Mouse (Mus musculus): Measurements from ENCODE around the gene Meis3. TPM values are rescaled to one million over a fixed set of nuclear protein-coding genes. Genes with fewer than 3 reads are reported as not detected.

The Meis3 gene
- polyA plus RNA-seq, 1 experiment: 3.8 TPM

- H3K4me3 ChIP-seq (ENCODE audit: insufficient read depth, low read depth, low read length): no peak overlapping the region
- H3K36me3 ChIP-seq (ENCODE audit: control insufficient read depth, insufficient read depth, low read length): no peaks in the 10 kb centered on the region
- DNase-seq: no peak
- H3K27me3 ChIP-seq (replicated peaks; ENCODE audit: control insufficient read depth, insufficient read depth, low read length): no peaks in the 10 kb centered on the region
- TF ChIP-seq POLR2A (IDR thresholded peaks at IDR 0.05; ENCODE audit: low read depth, low read length) (no peak), CTCF (conservative IDR thresholded peaks at IDR 0.05; ENCODE audit: insufficient read depth, insufficient read length, low read depth, low read length) (no peak)
- no peaks in the 10 kb centered on the region for H3K4me1 ChIP-seq (ENCODE audit: control insufficient read depth, insufficient read depth, low read length)
- no peak overlapping the region for H3K27ac ChIP-seq (ENCODE audit: insufficient read depth, low read depth, low read length)
- 57% methylated on average over 5 of the region's 5 CpGs for WGBS
Observed at GRCm38 (mm10) chr7:16149241-16149640, 25.6 kb upstream of the Meis3 start.

GRCm38 (mm10) chr7:16150191-16151145 is 24.4 kb upstream of the Meis3 start:
- Histone ChIP-seq H3K4me3 (ENCODE audit: insufficient read depth, low read depth, low read length) (no peak overlapping the region), H3K27ac (ENCODE audit: insufficient read depth, low read depth, low read length) (no peak overlapping the region), H3K36me3 (ENCODE audit: control insufficient read depth, insufficient read depth, low read length) (no peaks in the 10 kb centered on the region), H3K27me3 (replicated peaks; ENCODE audit: control insufficient read depth, insufficient read depth, low read length) (no peaks in the 10 kb centered on the region), H3K4me1 (ENCODE audit: control insufficient read depth, insufficient read depth, low read length) (no peaks in the 10 kb centered on the region)
- DNase-seq: no peak
- WGBS: 69% methylated on average over 9 of the region's 9 CpGs
- TF ChIP-seq POLR2A (IDR thresholded peaks at IDR 0.05; ENCODE audit: low read depth, low read length) (no peak), CTCF (conservative IDR thresholded peaks at IDR 0.05; ENCODE audit: insufficient read depth, insufficient read length, low read depth, low read length) (no peak)

GRCm38 (mm10) chr7:16153522-16153921 is 21.4 kb upstream of the Meis3 start:
- peak; percentile 77 for TF ChIP-seq CTCF (conservative IDR thresholded peaks at IDR 0.05; ENCODE audit: insufficient read depth, insufficient read length, low read depth, low read length)
- no peak for TF ChIP-seq POLR2A (IDR thresholded peaks at IDR 0.05; ENCODE audit: low read depth, low read length)
- WGBS: 14% methylated on average over 10 of the region's 10 CpGs
- Histone ChIP-seq H3K4me1 (ENCODE audit: control insufficient read depth, insufficient read depth, low read length) (no peaks in the 10 kb centered on the region), H3K4me3 (ENCODE audit: insufficient read depth, low read depth, low read length) (no peak overlapping the region), H3K27ac (ENCODE audit: insufficient read depth, low read depth, low read length) (no peak overlapping the region), H3K36me3 (ENCODE audit: control insufficient read depth, insufficient read depth, low read length) (no peaks in the 10 kb centered on the region), H3K27me3 (replicated peaks; ENCODE audit: control insufficient read depth, insufficient read depth, low read length) (no peaks in the 10 kb centered on the region)
- peak; percentile 36 for DNase-seq

GRCm38 (mm10) chr7:16155132-16155872 is 19.6 kb upstream of the Meis3 start:
- no peaks in the 10 kb centered on the region for H3K27me3 ChIP-seq (replicated peaks; ENCODE audit: control insufficient read depth, insufficient read depth, low read length)
- H3K27ac ChIP-seq (ENCODE audit: insufficient read depth, low read depth, low read length): no peak overlapping the region
- TF ChIP-seq POLR2A (IDR thresholded peaks at IDR 0.05; ENCODE audit: low read depth, low read length) (no peak), CTCF (conservative IDR thresholded peaks at IDR 0.05; ENCODE audit: insufficient read depth, insufficient read length, low read depth, low read length) (no peak)
- no peaks in the 10 kb centered on the region for H3K4me1 ChIP-seq (ENCODE audit: control insufficient read depth, insufficient read depth, low read length)
- no peaks in the 10 kb centered on the region for H3K36me3 ChIP-seq (ENCODE audit: control insufficient read depth, insufficient read depth, low read length)
- H3K4me3 ChIP-seq (ENCODE audit: insufficient read depth, low read depth, low read length): no peak overlapping the region
- 57% methylated on average over 9 of the region's 9 CpGs for WGBS
- DNase-seq: peak; percentile 24

GRCm38 (mm10) chr7:16156105-16156714 is 18.7 kb upstream of the Meis3 start:
- Histone ChIP-seq H3K4me3 (ENCODE audit: insufficient read depth, low read depth, low read length) (no peak overlapping the region), H3K4me1 (ENCODE audit: control insufficient read depth, insufficient read depth, low read length) (no peaks in the 10 kb centered on the region), H3K27ac (ENCODE audit: insufficient read depth, low read depth, low read length) (no peak overlapping the region), H3K36me3 (ENCODE audit: control insufficient read depth, insufficient read depth, low read length) (no peaks in the 10 kb centered on the region), H3K27me3 (replicated peaks; ENCODE audit: control insufficient read depth, insufficient read depth, low read length) (no peaks in the 10 kb centered on the region)
- DNase-seq: no peak
- no peak for TF ChIP-seq POLR2A (IDR thresholded peaks at IDR 0.05; ENCODE audit: low read depth, low read length)
- TF ChIP-seq CTCF (conservative IDR thresholded peaks at IDR 0.05; ENCODE audit: insufficient read depth, insufficient read length, low read depth, low read length): no peak
- WGBS: 57% methylated on average over 8 of the region's 8 CpGs

GRCm38 (mm10) chr7:16158735-16159134 is 16.2 kb upstream of the Meis3 start:
- 12% methylated on average over 39 of the region's 39 CpGs for WGBS
- no peaks in the 10 kb centered on the region for H3K36me3 ChIP-seq (ENCODE audit: control insufficient read depth, insufficient read depth, low read length)
- no peak for DNase-seq
- H3K27ac ChIP-seq (ENCODE audit: insufficient read depth, low read depth, low read length): no peak overlapping the region
- no peak overlapping the region for H3K4me3 ChIP-seq (ENCODE audit: insufficient read depth, low read depth, low read length)
- H3K4me1 ChIP-seq (ENCODE audit: control insufficient read depth, insufficient read depth, low read length): no peaks in the 10 kb centered on the region
- H3K27me3 ChIP-seq (replicated peaks; ENCODE audit: control insufficient read depth, insufficient read depth, low read length): no peaks in the 10 kb centered on the region
- no peak for TF ChIP-seq CTCF (conservative IDR thresholded peaks at IDR 0.05; ENCODE audit: insufficient read depth, insufficient read length, low read depth, low read length)

- Histone ChIP-seq H3K4me3 (ENCODE audit: insufficient read depth, low read depth, low read length) (no peak overlapping the region), H3K27ac (ENCODE audit: insufficient read depth, low read depth, low read length) (no peak overlapping the region), H3K27me3 (replicated peaks; ENCODE audit: control insufficient read depth, insufficient read depth, low read length) (no peaks in the 10 kb centered on the region), H3K36me3 (ENCODE audit: control insufficient read depth, insufficient read depth, low read length) (no peaks in the 10 kb centered on the region), H3K4me1 (ENCODE audit: control insufficient read depth, insufficient read depth, low read length) (no peaks in the 10 kb centered on the region)
- DNase-seq: no peak
- no peak for TF ChIP-seq CTCF (conservative IDR thresholded peaks at IDR 0.05; ENCODE audit: insufficient read depth, insufficient read length, low read depth, low read length)
- TF ChIP-seq POLR2A (IDR thresholded peaks at IDR 0.05; ENCODE audit: low read depth, low read length): no peak
- 67% methylated on average over 3 of the region's 3 CpGs for WGBS
Observed at GRCm38 (mm10) chr7:16160702-16161101, 14.2 kb upstream of the Meis3 start.

Data from kidney, adult 2 months (tissue).